Mouse (Mus musculus): ENCODE measurements at regions not wholly inside any gene's neighbourhood (a gene's known extent, or its start where the extent isn't known, plus 50 kb on each side); places are given as distances from the start of the nearest gene placed in this dataset.

- DNase-seq (ENCODE audit: low spot score in 2 of 2): no peak
- Histone ChIP-seq H3K4me3 (no peak overlapping the region), H3K27ac (no peak overlapping the region)
- TF ChIP-seq CTCF (conservative IDR thresholded peaks at IDR 0.05): no peak
Measured at GRCm38 (mm10) chr1:80061632-80062031, 156.6 kb downstream of the Fam124b start.

- TF ChIP-seq CTCF (conservative IDR thresholded peaks at IDR 0.05): no peak
- DNase-seq (ENCODE audit: low spot score in 2 of 2): no peak
- H3K4me3 ChIP-seq: no peak overlapping the region
- no peak overlapping the region for H3K27ac ChIP-seq
Measured at GRCm38 (mm10) chr1:80045141-80045540, 173.1 kb downstream of the Fam124b start.

GRCm38 (mm10) chr1:80040409-80040808, 177.9 kb downstream of the Fam124b start:
- Histone ChIP-seq H3K27ac (no peak overlapping the region), H3K4me3 (no peak overlapping the region)
- peak in 1 of 2 experiments; percentile 13 for DNase-seq (ENCODE audit: low spot score in 2 of 2)
- TF ChIP-seq CTCF (conservative IDR thresholded peaks at IDR 0.05): no peak

- Histone ChIP-seq H3K27ac (no peak overlapping the region), H3K4me3 (no peak overlapping the region)
- no peak for TF ChIP-seq CTCF (conservative IDR thresholded peaks at IDR 0.05)
- DNase-seq (ENCODE audit: low spot score in 2 of 2): no peak
Measured at GRCm38 (mm10) chr1:80039891-80040290, 178.4 kb downstream of the Fam124b start.

- no peak for TF ChIP-seq CTCF (conservative IDR thresholded peaks at IDR 0.05)
- H3K27ac ChIP-seq: no peak overlapping the region
- H3K4me3 ChIP-seq: no peak overlapping the region
- DNase-seq (ENCODE audit: low spot score in 2 of 2): no peak
Measured at GRCm38 (mm10) chr1:80039161-80039560, 178.2 kb upstream of the Serpine2 start.

- Histone ChIP-seq H3K4me3 (no peak overlapping the region), H3K27ac (no peak overlapping the region)
- TF ChIP-seq CTCF (conservative IDR thresholded peaks at IDR 0.05): no peak
- DNase-seq (ENCODE audit: low spot score in 2 of 2): no peak
Measured at GRCm38 (mm10) chr1:80038059-80038458, 177.1 kb upstream of the Serpine2 start.

GRCm38 (mm10) chr1:80036436-80036835, 175.5 kb upstream of the Serpine2 start:
- DNase-seq (ENCODE audit: low spot score in 2 of 2): no peak
- no peak overlapping the region for H3K27ac ChIP-seq
- no peak overlapping the region for H3K4me3 ChIP-seq
- TF ChIP-seq CTCF (conservative IDR thresholded peaks at IDR 0.05): no peak

GRCm38 (mm10) chr1:80033522-80033921, 172.5 kb upstream of the Serpine2 start:
- Histone ChIP-seq H3K4me3 (no peak overlapping the region), H3K27ac (no peak overlapping the region)
- no peak for DNase-seq (ENCODE audit: low spot score in 2 of 2)
- no peak for TF ChIP-seq CTCF (conservative IDR thresholded peaks at IDR 0.05)

GRCm38 (mm10) chr1:80033121-80033520, 172.1 kb upstream of the Serpine2 start:
- H3K4me3 ChIP-seq: no peak overlapping the region
- DNase-seq (ENCODE audit: low spot score in 2 of 2): no peak
- TF ChIP-seq CTCF (conservative IDR thresholded peaks at IDR 0.05): no peak
- H3K27ac ChIP-seq: no peak overlapping the region

DNA sequence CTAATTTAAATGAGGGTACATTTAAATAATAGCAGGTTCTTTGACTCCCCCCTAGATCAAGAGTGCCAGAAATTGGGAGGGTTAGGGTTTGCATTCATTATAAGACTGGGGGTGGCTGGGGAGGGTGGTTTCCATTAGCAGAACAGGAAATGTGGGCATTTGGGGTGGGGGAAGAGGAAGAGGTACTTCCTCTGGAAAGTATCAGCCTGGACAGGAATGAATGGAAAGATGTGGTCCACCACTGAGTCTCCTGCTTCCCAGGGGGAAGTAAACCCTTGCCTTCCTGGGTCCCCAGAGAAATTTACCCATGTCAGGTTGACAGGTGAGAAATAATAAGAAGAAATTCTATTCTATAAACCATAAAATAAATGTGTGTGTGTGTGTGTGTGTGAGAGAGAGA, 171.5 kb upstream of the Serpine2 start:
- DNase-seq (ENCODE audit: low spot score in 2 of 2): no peak
- H3K27ac ChIP-seq: no peak overlapping the region
- no peak for TF ChIP-seq CTCF (conservative IDR thresholded peaks at IDR 0.05)
- no peak overlapping the region for H3K4me3 ChIP-seq

DNA sequence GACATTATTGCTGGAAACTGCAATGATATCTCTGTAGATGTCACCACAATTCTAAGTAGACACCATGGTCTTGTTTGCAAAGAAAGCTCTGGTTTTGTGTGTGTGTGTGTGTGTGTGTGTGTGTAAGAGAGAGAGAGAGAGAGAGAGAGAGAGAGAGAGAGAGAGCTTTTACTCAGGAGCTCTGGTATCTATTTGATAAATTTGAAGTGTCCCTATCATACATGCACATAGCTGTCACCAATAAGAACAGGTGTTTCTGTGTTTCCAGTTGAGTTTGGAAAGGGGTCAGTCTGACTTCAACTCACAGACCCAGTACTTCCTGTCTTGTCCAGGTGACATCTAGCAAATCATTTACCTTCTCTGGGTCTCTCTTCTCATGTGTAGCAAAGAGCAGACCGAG, 169.7 kb upstream of the Serpine2 start:
- Histone ChIP-seq H3K27ac (no peak overlapping the region), H3K4me3 (no peak overlapping the region)
- TF ChIP-seq CTCF (conservative IDR thresholded peaks at IDR 0.05): no peak
- no peak for DNase-seq (ENCODE audit: low spot score in 2 of 2)

DNA sequence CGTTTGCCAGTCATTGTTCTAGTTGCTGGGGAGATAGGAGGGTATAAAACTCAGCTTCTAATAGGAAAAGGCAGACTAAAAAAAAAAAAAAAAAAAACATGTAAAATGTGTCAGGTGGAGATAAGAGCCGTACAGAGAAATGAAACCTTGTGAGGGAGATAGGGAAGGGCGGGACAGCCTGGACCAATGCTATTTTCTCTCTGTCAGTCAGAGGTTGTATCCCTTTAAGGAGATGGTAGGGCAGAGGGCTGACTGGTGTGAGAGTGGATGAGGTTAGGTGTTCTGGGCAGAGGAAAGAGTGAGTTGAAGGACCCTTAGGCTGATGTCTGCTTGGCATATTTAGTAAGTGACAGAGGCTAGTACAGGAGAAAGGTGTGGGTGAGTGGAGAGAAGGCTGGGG, 169.2 kb upstream of the Serpine2 start:
- Histone ChIP-seq H3K27ac (no peak overlapping the region), H3K4me3 (no peak overlapping the region)
- no peak for TF ChIP-seq CTCF (conservative IDR thresholded peaks at IDR 0.05)
- DNase-seq (ENCODE audit: low spot score in 2 of 2): no peak

GRCm38 (mm10) chr1:80025863-80026616, 165.1 kb upstream of the Serpine2 start:
- DNase-seq (ENCODE audit: low spot score in 2 of 2): no peak
- TF ChIP-seq CTCF (conservative IDR thresholded peaks at IDR 0.05): no peak
- H3K4me3 ChIP-seq: no peak overlapping the region
- H3K27ac ChIP-seq: no peak overlapping the region

GRCm38 (mm10) chr1:80023518-80024095, 162.6 kb upstream of the Serpine2 start:
- H3K27ac ChIP-seq: no peak overlapping the region
- H3K4me3 ChIP-seq: no peak overlapping the region
- TF ChIP-seq CTCF (conservative IDR thresholded peaks at IDR 0.05): no peak
- no peak for DNase-seq (ENCODE audit: low spot score in 2 of 2)

Measured in layer of hippocampus, adult 2 months (tissue).